Mouse (Mus musculus): ENCODE results near the gene Cpeb3.

Cpeb3 gene

DNA sequence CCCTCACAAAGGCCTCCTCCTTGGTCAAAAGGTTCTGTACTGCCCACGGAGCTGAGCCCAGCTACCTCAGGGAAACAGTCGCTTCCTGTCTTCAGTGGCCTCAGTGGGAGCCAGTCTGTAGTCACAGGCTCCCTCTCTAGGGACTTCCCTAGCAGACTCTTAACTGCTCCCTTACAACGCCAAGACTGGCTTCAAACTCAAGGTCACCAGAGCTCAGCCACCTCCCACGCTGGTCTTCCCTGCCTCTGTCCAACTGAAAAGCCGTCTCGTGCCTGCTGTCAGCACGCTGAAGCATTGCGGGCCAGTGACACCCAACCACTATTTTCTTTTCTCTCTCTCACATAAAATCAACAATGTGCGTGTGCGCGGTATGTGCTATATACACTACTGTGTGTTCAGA, 182.0 kb downstream of the Cpeb3 start:
- no peak for DNase-seq (ENCODE audit: low read depth)

- no peak for DNase-seq (ENCODE audit: low read depth)
Measured at GRCm38 (mm10) chr19:37025839-37026319, 182.5 kb downstream of the Cpeb3 start.

DNA sequence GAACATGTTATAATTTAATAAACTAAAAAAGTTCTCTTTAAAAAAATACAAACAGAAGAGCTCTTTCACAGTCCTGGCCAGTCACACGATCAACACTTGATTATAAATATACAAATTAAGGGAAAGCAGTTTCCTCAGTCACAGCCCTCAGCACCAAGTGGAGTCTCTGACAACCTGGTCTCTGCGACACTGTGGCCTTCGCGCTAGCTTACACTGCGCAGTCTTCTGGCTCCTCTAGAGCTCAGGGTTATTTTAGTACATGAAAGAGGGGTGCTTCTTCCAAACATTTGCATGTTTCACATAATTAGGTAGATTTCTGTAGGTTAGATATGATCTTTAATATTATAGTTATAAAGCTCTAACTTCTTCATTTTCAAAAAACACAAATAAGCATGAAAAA, 186.3 kb downstream of the Cpeb3 start:
- no peak for DNase-seq (ENCODE audit: low read depth)

DNA sequence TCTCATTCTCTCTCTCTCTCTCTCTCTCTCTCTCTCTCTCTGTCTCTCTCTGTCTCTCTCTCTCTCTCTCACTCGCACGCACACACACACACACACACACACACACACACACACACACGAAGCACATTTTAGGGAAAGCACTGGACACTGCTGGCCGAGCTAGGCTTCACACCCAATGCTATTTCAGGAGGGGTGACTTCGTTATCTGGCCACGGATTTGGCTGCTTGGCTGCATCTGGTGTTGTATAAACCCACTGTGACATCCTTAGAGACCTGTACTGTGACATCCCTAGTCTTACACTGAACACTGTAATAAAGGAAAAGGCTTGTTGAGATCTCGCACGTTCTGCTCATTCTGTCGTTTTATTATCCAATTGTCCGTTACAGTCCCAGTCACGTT, 187.4 kb downstream of the Cpeb3 start:
- DNase-seq (ENCODE audit: low read depth): no peak

DNA sequence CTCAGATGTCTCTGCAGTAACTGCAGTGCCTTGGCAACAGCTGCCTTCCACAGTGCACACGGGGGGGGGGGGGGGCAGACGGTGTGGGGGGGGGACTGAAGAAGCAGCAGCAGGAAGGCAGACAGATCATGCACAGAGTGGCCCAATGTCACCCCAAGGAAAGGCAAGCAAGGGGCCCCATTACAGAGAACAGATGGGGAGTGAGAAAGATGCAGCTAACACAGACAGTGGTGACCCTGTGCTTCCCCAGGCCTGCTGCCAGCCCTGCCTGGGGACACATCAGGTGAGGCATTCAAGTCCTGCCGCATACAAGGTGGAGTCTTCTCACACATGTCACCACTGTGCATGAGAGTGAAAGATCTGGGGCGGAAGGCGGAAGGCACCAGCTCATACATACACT, 187.9 kb downstream of the Cpeb3 start:
- no peak for DNase-seq (ENCODE audit: low read depth)

GRCm38 (mm10) chr19:37018931-37019330, 189.5 kb downstream of the Cpeb3 start:
- no peak for DNase-seq (ENCODE audit: low read depth)

GRCm38 (mm10) chr19:37018411-37018810, 190.0 kb downstream of the Cpeb3 start:
- DNase-seq (ENCODE audit: low read depth): peak; percentile 19

DNA sequence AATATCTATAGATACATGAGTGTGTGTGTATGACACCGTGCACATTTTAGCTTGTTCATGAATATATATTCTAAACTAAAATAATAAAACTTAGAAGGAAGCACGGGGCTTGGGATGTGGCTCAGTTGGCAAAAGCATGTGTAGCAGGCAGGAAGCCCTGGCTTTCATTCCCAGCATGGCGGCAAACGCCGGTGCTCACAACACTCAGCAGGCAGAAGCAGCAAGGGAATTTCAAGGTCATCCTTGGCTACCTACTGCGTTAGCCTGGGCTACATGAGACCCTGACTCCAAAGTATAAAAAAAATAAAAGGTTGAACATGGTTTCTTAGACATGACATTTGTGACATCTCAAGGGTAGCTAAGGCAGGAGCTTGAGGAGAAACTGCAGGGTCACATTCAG, 191.5 kb downstream of the Cpeb3 start:
- no peak for DNase-seq (ENCODE audit: low read depth)

DNA sequence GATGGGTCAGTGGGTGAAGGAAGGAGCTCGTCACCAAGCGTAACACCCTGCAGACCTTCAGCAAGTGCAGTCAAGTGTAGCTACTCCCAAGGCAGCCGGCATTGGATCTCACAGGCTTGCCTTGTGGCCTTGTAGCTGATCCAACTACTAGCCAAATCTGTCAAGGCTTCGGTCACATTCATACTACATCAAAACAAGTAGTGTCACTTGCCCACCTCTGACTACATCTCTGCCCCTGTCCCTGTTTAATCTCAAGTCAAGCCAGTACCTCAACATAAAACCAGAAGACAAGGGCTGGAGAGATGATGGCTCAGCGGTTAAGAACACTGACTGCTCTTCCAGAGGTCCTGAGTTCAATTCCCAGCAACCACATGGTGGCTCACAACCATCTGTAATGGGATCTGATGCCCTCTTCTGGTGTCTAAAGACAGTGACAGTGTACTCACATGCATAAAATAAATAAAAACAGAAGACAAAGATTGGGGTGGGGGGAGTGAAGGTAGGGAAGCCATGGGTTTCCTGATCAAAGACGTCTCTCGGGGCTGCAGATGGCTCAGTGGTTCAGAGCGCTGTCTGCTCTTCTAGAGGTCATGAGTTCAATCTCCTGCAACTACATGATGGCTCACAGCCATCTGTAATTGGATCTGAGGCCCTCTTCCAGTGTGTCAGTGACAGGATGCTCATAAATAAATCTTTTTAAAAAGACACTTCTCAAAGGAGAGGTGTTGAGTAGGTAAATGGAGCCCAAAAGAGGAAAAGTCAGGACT, 194.0 kb downstream of the Cpeb3 start:
- DNase-seq (ENCODE audit: low read depth): no peak

GRCm38 (mm10) chr19:37013461-37013860, 194.9 kb downstream of the Cpeb3 start:
- no peak for DNase-seq (ENCODE audit: low read depth)

- DNase-seq (ENCODE audit: low read depth): no peak
Measured at GRCm38 (mm10) chr19:37009878-37010281, 198.5 kb downstream of the Cpeb3 start.

DNA sequence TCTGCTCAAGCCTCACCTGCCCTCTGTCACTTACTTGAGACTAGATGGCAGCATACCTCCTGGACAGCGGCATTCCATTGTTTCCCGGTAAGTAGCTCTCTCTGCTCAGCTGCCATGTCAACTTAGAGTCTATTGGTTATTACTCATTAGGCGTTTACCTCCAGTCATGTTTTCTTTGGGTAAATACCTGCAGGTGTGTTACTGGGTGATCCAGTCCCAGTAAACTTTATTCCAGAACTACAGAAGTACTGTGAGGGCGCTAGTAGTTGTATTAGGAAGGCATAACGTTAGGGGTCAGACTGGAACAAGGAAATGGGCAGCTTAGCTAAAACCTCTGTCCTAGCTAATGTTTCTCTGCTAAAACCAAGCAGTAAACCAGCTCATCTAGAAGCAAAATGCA, 203.8 kb downstream of the Cpeb3 start:
- no peak for DNase-seq (ENCODE audit: low read depth)

Data from fibroblast of lung, adult 2 months (primary cell).